11 mouse cellular contexts compared by ENCODE assay signal in the genomic region with DNA sequence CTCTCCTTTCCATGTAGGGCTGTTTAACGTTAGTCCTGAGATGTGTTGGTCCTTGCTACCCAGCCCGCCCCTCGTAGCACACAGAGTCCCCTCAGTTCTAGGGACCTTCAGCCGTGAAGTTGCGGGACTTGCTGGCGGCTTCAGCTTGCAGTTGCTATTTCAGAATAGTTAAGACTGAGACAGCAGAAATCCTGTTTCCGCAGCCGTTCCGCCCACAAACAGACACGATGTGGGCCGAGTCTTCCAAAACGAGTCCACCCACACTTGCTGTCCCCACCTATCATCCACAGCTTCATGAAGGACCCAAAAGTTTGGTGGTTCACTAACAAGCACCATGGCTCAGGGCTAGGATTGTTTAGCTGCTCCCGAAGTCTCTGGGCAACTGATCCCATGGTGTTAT. TPM values are rescaled to one million over a fixed set of nuclear protein-coding genes. Genes with fewer than 3 reads are reported as not detected.
A peak's percentile ranks its signal among the peaks of the same experiment; 100 is the strongest.
DNase-seq lines count a peak whose midpoint lies in the region; TF ChIP-seq lines count a peak whose summit lies in the region.
"Had no signal": no experiment of that assay in that cellular context is flagged by ENCODE, and none has a peak within 500 bp of the region (broad histone marks: within the 10 kb centered on the region; RNA-seq: fewer than 3 reads in every experiment).

No protein-coding gene starts in this region.

- DNase-seq in layer of hippocampus, adult 11-12 months (ENCODE audit: low spot score), result peak; percentile 64
- DNase-seq in layer of hippocampus, postnatal 10 days (ENCODE audit: low spot score in 2 of 2), result no peak
- peak; percentile 88 for DNase-seq in brain, adult 2 months (ENCODE audit: low read depth, low spot score)
- peak; percentile 53 to 74 for DNase-seq in layer of hippocampus, adult 2 months (ENCODE audit: low spot score in 2 of 2)
- DNase-seq in right cerebral cortex, postnatal 10 days (ENCODE audit: low spot score in 2 of 2), result peak; percentile 77 to 83
- no peak for DNase-seq in B cell, adult 2 months
- no peak for DNase-seq in kidney, adult 9 months
- DNase-seq: gastrocnemius, adult 2 months; kidney, postnatal 14 days; thymus, adult 2 months had no signal

- H3K4me3 ChIP-seq in layer of hippocampus, adult 2 months, result peak overlapping the region; percentile 68
- H3K4me3 ChIP-seq: gastrocnemius, adult 2 months; limb, embryonic 13.5 days had no signal

- H3K27ac ChIP-seq in layer of hippocampus, adult 2 months, result peak overlapping the region; percentile 97
- H3K27ac ChIP-seq: gastrocnemius, adult 2 months; limb, embryonic 13.5 days had no signal

- no peak for TF ChIP-seq CTCF in layer of hippocampus, adult 2 months (conservative IDR thresholded peaks at IDR 0.05)

RNA-seq across cellular contexts. Expression of a gene that starts 40.6 kb away (rescaled TPM):
- total RNA-seq in layer of hippocampus, postnatal 10 days (2021), result under 1 TPM in 1 of 2 experiments, not detected in 1; 0.32 TPM
- total RNA-seq in layer of hippocampus, adult 2 months (2021), result under 1 TPM in 1 of 2 experiments, not detected in 1; 0.20 TPM
- total RNA-seq: gastrocnemius, adult 2 months had no signal

RNA-seq across cellular contexts. Expression of a gene that starts 51.8 kb away (rescaled TPM):
- total RNA-seq in layer of hippocampus, postnatal 10 days (2021), result not detected
- total RNA-seq in layer of hippocampus, adult 2 months (2021), result not detected
- total RNA-seq: gastrocnemius, adult 2 months had no signal

Comparison
In these comparisons a context has a peak if more than half of its experiments do, and no peak if none do; other contexts are left out.
1. DNase-seq: peak in layer of hippocampus, adult 11-12 months (single experiment), brain, adult 2 months (single experiment), layer of hippocampus, adult 2 months (2 of 2) and right cerebral cortex, postnatal 10 days (2 of 2); none in layer of hippocampus, postnatal 10 days (0 of 2), B cell, adult 2 months (0 of 2) and kidney, adult 9 months (single experiment).